Mouse (Mus musculus): ENCODE results near the gene Cryba1.

Cryba1 gene

DNA sequence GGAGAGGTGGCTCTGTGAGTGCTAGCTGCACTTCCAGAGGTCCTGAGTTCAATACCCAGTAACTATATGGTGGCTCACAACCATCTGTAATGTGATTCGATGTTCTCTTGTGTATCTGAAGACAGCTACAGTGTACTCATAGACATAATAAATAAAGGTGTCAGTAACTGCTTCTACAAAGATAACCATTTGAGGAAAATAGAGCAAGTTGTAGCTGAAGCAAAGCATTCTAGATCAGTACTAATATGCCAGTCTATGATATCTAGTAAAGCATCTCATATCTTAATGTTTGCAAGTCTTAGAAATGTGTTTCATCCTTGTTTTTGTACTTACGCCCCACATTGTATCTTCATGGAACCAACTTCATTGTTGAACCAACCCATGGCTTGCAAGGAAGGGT, 6.0 kb downstream of the Cryba1 start:
- DNase-seq (ENCODE audit: low spot score): no peak

DNA sequence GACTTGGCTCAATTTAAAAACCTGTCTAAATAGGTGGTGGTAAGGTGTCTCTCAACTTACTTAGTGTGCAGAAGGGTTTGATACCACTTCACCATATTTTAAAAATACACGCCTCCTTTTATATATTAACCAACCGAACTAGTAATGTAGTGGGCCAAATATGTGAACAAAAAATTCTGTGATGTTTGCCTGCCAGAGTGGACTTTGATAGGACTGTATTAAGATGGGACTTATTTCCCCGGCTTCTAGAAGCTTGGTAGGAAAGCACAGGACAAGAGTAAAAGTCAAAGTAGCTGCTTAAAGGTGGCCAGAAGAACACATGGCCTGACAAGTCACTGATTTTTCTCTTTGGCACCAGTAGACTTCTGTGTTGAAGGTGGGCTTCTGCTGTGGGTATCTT, 11.3 kb downstream of the Cryba1 start:
- no peak for DNase-seq (ENCODE audit: low spot score)

DNA sequence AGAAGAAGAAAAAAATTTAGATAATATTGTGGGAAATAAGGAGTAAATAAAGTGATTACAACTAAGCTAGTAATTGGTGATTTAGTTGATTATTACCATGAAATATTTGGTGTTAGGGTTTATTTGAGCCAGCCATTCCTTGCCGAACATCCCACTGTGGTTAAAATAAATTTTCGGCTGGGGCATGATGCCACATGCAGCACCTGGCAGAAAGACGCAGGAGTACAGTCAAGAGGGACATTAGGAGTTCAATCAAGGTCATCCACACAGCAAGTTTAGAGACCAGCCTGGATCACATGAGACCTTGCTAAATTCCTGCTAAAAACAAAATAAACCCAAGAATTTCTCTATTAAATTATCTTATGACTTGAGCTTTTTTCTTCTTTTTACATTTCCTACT, 16.0 kb downstream of the Cryba1 start:
- no peak for DNase-seq (ENCODE audit: low spot score)

DNA sequence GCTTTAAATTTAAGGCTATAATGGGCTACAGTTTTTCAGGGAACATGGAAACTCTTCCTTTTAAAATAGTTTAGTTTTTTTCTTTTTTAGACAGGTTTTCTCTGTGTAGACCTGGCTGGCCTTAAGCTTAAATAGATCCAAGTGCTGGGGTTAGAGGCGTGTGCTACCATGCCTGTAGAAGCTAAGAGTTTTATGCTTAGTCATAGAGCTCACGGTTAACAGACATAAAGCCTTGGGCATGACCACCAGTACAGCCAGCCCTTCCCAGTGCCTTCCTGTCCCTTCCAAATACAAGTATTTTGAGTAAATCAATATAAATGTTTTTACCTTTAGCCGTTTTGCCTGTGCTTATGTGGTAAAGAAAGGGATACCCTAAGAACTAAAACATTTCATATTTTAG, 19.2 kb downstream of the Cryba1 start:
- no peak for DNase-seq (ENCODE audit: low spot score)

DNA sequence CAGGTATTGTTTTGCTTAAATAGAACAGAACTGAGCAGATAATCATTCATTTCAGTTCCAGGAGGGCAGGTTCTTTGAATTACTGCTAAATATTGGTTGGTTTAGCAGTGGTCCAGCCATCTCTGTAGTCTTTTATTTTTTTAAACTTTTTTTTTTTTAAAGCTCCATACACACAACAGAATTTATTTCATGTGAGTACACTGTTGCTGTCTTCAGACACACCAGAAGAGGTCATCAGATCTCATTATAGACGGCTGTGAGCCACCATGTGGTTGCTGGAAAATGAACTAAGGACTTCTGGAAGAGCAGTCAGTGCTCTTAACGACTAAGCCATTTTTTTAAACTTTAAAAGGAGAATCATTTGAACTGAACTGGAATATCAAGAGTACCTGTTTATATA, 27.9 kb downstream of the Cryba1 start:
- DNase-seq (ENCODE audit: low spot score): no peak

DNA sequence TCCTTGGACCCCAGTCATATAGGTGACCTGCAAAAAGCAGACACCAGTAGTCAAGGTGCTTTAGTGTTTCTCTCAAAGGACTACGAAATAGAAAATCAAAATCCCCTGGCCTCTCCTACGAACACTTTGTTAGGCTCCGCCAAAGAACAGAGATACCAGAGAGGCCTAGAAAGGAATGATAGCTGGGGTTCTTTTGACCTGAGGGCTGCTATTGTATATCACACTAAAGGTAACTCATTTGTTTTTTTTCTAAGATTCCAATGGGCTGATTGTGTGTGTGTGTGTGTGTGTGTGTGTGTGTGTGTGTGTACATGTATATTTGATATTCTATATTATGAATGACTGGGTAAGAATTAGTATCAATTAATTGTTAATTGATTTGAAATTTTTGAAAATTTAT, 32.1 kb downstream of the Cryba1 start:
- no peak for DNase-seq (ENCODE audit: low spot score)

DNA sequence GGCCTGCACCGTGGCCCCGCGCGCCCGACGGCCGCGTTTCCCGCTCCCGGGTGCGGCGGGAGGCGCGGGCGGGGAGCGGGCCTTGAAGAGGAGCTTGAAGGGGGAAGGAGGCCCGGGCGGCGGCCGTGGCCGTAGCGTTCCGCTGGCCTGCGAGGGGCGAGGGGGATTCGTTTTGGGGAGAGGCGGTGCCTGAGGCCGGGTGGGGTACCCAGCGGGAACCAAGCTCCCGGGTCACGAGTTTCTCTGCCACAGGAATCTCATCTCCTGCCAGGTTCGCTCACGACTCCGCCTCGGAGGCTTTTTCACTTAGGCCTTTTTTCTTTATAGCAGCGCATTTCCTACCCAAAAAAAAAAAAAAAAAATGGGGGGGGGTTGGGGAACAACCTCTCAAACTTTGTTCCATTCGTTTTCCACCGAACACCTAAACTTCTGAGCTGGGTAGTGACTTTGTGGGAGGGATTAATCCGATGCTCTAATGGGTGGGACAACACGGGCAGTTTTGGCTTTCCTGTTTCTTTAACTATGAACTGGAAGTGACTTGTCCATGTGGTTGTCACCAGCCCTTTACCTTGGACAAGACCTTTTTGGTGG, 37.4 kb downstream of the Cryba1 start:
- DNase-seq (ENCODE audit: low spot score): peak; percentile 73

DNA sequence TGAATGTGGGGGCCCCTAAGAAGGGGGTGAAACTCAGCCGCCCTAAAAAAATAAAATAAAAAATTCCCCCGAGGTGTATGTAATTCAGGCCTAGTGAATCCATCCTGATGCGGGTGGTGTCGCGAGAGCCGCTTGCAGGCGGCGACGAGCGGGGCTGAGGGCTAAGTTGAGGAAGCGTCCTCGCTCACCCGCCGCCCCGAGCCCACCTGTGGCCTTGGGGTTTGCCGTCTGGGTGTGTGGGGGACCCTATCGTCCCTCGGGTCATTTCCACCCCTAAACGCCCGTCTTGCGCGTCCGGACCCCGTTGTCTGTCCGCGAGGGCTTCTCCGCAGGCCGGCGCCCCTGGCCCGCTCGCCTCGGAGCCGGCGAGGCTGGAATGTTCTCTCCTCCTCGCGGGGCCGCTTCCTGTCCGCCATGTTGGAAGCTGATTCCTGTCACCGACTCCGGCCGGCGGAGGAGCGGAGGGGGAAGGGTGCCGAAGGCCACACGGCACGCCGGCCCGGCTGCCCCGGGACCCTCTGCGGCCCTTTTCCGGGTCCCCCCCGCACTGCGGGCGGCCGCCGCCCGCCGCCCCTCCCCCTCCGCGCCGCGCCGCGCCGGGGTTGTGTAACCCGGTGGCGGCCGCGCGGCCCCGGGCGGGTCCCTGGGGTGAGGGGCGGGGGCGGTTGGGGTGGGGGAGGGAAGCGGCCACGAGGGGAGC, 38.1 kb downstream of the Cryba1 start:
- peak; percentile 77 for DNase-seq (ENCODE audit: low spot score)

DNA sequence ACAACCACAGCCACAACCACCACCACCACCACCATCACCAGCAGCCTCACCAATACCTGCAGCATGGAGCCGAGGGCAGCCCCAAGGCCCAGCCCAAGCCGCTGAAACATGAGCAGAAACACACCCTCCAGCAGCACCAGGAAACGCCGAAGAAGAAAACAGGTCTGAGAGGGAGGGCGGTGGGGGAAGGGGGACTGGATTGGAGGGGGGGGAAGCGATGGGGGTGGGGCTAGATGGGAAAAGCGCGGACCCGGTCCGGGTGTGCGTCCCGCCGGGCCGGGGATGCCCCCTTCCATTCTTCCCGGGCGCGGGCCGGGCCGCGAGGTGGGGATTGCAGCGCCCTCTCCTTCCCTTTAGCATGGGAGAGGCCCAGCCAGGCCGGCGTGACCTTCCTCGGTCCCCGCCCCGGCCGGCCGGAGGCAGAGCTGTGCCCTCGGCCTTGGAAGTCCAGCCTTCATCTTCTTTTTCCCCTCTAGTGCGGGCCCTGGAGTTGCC, 38.7 kb downstream of the Cryba1 start:
- DNase-seq (ENCODE audit: low spot score): no peak

DNA sequence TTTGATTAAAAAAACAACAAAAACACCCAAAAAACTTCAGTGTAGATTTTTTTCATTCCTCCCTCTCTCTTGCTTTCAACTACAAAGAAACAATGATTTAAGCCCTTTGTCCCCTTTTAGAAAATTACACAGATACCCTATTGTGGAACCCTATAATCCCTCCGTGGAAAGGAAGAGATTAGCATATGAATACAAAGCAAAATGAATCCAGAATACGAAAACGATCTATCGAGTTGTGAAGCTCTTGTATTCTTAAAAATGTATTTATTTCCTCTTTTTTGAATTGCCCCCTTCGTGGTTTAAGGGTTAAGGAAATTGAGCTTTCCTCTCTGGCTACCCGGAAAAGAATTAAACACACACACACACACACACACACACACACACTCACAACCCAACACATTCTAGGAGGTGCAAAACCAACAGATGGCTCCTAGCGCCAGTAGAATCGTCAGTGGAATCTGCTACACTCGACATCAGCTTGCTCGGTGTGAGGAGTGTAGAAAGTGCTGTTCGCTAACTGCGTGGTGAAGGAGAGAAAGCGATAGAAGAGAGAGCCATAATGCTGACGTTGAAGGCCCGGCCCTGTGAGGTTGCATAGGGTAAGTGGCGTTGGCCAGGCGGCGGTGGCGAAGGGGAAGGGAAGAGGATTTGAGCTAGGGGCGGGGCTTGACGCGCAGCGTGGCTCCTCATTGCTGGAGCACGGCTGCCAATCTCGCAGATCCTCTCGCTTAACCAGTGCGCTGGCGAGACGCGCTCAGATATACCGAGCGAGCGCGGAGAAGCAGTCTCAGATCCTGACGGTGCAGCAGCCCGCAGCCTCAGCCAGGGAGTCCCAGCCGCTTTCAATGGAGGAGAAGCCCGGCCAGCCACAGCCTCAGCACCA, 39.5 kb downstream of the Cryba1 start, which contains the start of gene Nufip2:
Gene Nufip2 (plus strand): TSS at position 773 of the 883 bp plus-strand sequence.
- DNase-seq (ENCODE audit: low spot score): peak; percentile 99

DNA sequence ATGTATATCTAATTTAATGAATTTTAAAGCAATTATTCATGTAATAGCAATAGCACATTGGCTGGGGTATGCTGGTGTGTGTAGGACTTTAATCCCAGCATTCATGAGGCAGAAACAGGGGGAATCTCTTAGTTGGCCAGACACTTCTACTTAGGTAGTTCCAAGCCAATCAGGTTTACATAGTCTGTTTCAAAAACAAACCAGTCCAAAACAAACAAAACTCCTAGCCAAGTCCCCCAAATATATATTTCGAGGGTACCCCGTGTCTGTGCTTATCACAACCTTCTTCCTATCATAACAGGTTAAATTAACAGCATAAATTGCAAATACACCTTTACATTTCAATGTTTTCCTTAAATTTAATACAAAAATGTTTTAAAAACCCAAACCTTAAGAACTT, 40.2 kb downstream of the Cryba1 start:
- DNase-seq (ENCODE audit: low spot score): no peak

DNA sequence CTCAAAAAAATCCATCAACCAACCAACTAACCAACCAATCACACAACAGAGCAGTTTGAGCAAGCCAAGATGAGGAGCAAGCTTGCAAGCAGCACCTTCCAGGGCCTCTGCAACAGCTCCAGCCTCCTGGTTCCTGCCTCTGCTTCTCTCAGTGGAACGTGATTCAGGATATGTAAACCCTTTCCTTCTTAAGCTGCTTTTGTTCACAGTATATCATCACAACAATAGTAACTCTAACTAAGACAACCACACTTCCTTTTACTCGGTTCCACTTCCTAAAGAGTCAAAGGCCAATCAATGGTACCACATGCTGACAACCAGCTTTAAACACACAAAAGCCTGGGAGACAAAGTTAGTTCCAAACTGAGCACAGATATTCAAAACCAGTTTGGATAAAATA, 45.1 kb downstream of the Cryba1 start:
- DNase-seq (ENCODE audit: low spot score): no peak

DNA sequence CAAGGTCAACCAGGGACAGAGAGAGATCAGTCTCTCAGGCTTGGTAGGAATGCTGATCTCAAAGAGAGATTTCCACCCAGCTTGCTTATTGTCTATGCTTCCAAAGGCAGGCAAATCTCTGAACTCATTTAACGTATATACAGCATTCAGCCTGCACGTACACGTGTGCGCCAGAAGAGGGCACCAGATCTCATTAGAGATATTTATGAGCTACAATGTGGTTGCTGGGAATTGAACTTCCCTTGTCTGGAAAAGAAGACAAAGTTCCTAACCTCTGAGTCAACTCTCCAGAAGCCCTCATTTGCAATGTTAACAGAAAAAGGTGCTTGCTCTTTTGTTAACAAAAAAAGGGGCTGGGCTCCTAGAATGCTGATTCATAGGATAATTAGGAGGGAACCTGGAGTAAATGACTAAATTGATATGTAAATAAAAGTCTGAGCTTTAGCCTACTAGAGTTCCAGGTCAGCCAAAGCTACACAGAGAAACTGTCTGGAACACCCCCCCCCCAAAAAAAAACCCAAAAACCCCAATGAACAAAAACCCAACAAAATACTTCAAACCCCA, 51.6 kb downstream of the Cryba1 start:
- DNase-seq (ENCODE audit: low spot score): no peak

DNA sequence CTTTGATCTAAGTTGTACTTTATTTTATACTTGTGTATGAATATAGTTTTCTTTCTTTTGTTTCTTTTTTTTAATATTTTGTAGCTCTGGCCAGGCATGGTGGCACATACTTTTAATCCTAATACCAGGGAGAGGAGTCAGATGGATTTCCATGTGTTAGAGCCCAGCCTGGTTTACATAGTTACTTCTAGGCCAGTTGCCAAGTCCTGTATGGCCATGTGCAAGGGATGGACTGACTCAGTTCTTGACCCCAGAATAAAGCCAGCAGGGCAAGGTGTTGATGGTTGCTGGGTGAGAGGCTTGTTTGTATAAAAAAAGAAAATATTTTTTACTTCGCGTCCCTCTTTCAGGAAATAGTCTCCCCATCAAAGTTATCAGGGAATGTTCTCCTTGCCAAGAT, 52.3 kb downstream of the Cryba1 start:
- no peak for DNase-seq (ENCODE audit: low spot score)
